Comparison of ENCODE assay signal across 8 mouse cellular contexts in genomic region chr9:34488700-34489315, GRCm38 (mm10). TPM values are rescaled to one million over a fixed set of nuclear protein-coding genes. Genes with fewer than 3 reads are reported as not detected.
A peak's percentile ranks its signal among the peaks of the same experiment; 100 is the strongest.
DNase-seq lines count a peak whose midpoint lies in the region; ATAC-seq and TF ChIP-seq lines count a peak whose summit lies in the region.

No protein-coding gene starts in this region.

- peak overlapping the region; percentile 59 for H3K4me3 ChIP-seq in intestine, embryonic 15.5 days (replicated peaks)
- peak overlapping the region; percentile 45 for H3K4me3 ChIP-seq in small intestine, adult 2 months (ENCODE audit: low read depth, low read length)

- TF ChIP-seq POLR2A in small intestine, adult 2 months (IDR thresholded peaks at IDR 0.05; ENCODE audit: low read depth, low read length): no peak

- no peak overlapping the region for H3K27ac ChIP-seq in intestine, embryonic 15.5 days
- H3K27ac ChIP-seq in small intestine, adult 2 months (ENCODE audit: insufficient read depth, low read depth, low read length): no peak overlapping the region

- under 1% methylated on average over 53 of the region's 53 CpGs for WGBS in intestine, embryonic 15.5 days
- WGBS in small intestine, adult 2 months: 2% methylated on average over 53 of the region's 53 CpGs

- peak overlapping the region; percentile 95 for H3K4me2 ChIP-seq in intestine, embryonic 15.5 days (replicated peaks)

- peaks cover 11% of the 10 kb centered on the region; the same call in 1 of the 2 replicates for H3K4me1 ChIP-seq in intestine, embryonic 15.5 days (replicated peaks)
- H3K4me1 ChIP-seq in small intestine, adult 2 months (ENCODE audit: control insufficient read depth, insufficient read depth, insufficient read length, low read length): no peaks in the 10 kb centered on the region

- no peaks in the 10 kb centered on the region for H3K36me3 ChIP-seq in intestine, embryonic 15.5 days
- H3K36me3 ChIP-seq in small intestine, adult 2 months (ENCODE audit: control insufficient read depth, insufficient read depth, low read length): no peaks in the 10 kb centered on the region

- peaks cover 29% of the 10 kb centered on the region for H3K27me3 ChIP-seq in intestine, embryonic 15.5 days (replicated peaks)
- peaks cover 38% of the 10 kb centered on the region for H3K27me3 ChIP-seq in small intestine, adult 2 months (ENCODE audit: control insufficient read depth, insufficient read depth, low read length)

- H3K9me3 ChIP-seq in intestine, embryonic 15.5 days: no peaks in the 10 kb centered on the region

- TF ChIP-seq CTCF in small intestine, adult 2 months (IDR thresholded peaks at IDR 0.05; ENCODE audit: extremely low read depth, insufficient read length, insufficient replicate concordance, low read depth, low read length): no peak

- intact Hi-C loops in left cerebral cortex, postnatal 14 days (cut with DNase I): loop anchor here (5.0 to 10.0 kb wide), 2 partner anchors 77 to 434 kb away; no protein-coding TSS in a partner anchor

- ATAC-seq in intestine, embryonic 15.5 days: peak; percentile 71; the same call in 1 of the 2 replicates

- peak; percentile 57 for DNase-seq in adrenal gland, postnatal 14 days
- peak; percentile 49 for DNase-seq in embryo, embryonic 11.5 days (ENCODE audit: low read depth, low spot score)
- DNase-seq in gastrocnemius, postnatal 4 days (ENCODE audit: low spot score in 2 of 2): peak; percentile 32 to 51
- peak; percentile 75 to 83 for DNase-seq in left cerebral cortex, postnatal 14 days (ENCODE audit: low spot score in 2 of 2)
- DNase-seq in mesoderm, embryonic 11.5 days (ENCODE audit: low read depth, low spot score): peak; percentile 75
- DNase-seq in spleen, postnatal 36 days (ENCODE audit: low spot score in 2 of 2): no peak

- peak overlapping the region; percentile 50 for H3K9ac ChIP-seq in intestine, embryonic 15.5 days

RNA-seq across cellular contexts. Expression of gene Kirrel3, which starts 3.1 kb away (rescaled TPM):
- total RNA-seq in adrenal gland, postnatal 14 days (2021): 1.2 and 1.9 TPM in 2 replicates
- 1 to 10 TPM; 2.0 to 2.7 TPM for total RNA-seq in gastrocnemius, postnatal 4 days (2021)
- 2.0 and 2.2 TPM in 2 replicates for polyA plus RNA-seq in intestine, embryonic 15.5 days (2015; fragmentation: Nextera tagmentation; extraction: Ambion mirVana)
- 10 to 100 TPM; 72.5 to 75.9 TPM for total RNA-seq in left cerebral cortex, postnatal 14 days (2021)
- polyA plus RNA-seq in small intestine, adult 2 months (2012; rRNA removed): 0.22 and 0.23 TPM in 2 replicates

Comparison
In these comparisons a context has a peak if more than half of its experiments do, and no peak if none do; other contexts are left out.
1. DNase-seq: peak in adrenal gland, postnatal 14 days (single experiment), embryo, embryonic 11.5 days (single experiment), gastrocnemius, postnatal 4 days (2 of 2), left cerebral cortex, postnatal 14 days (2 of 2) and mesoderm, embryonic 11.5 days (single experiment); none in spleen, postnatal 36 days (0 of 2).
2. RNA of gene Kirrel3, which starts 3.1 kb away (total RNA-seq): 72.5 to 75.9 TPM in left cerebral cortex, postnatal 14 days; 2.0 to 2.7 TPM in gastrocnemius, postnatal 4 days and 1.2 to 1.9 TPM in adrenal gland, postnatal 14 days; every median in the first group is over 10 times any median in the second.